Mouse (Mus musculus): ENCODE data around the gene Atg5. TPM values are rescaled to one million over a fixed set of nuclear protein-coding genes. Genes with fewer than 3 reads are reported as not detected.
"Not testable (repeated sequence)": the region's sequence is repeated elsewhere in the genome, so short reads cannot be mapped to it uniquely, and the experiment has no call there.

The Atg5 gene
- polyA plus RNA-seq, 1 experiment from 2014 or later = 24.2 TPM

DNA sequence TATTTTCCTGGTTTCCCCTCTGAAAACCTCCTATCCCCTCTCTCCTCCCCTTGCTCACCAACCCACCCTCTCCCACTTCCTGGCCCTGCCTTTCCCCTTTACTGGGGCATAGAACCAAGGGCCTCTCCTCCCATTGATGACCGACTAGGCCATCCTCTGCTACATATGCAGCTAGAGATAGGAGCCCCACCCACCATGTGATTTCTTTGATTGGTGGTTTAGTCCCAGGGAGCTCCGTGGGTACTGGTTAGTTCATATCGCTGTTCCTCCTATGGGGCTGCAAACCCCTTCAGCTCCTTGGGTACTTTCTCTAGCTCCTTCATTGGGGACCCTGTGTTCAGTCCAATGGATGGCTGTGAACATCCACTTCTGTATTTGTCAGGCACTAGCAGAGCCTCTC, 64.5 kb downstream of the Atg5 start:
- H3K4me1 ChIP-seq; H3K9ac ChIP-seq; H3K9me3 ChIP-seq; ATAC-seq (ENCODE audit: extremely low read depth, insufficient number of reproducible peaks, low FRiP score, low TSS enrichment); H3K27ac ChIP-seq (replicated peaks); H3K4me3 ChIP-seq; H3K27me3 ChIP-seq (replicated peaks); H3K36me3 ChIP-seq; H3K4me2 ChIP-seq: not testable (repeated sequence)
- 70% methylated on average over 3 of the region's 3 CpGs for WGBS

GRCm38 (mm10) chr10:44336641-44337382, 68.7 kb downstream of the Atg5 start:
- H3K27ac ChIP-seq (replicated peaks) = not testable (repeated sequence)
- 63% methylated on average over 3 of the region's 3 CpGs for WGBS

DNA sequence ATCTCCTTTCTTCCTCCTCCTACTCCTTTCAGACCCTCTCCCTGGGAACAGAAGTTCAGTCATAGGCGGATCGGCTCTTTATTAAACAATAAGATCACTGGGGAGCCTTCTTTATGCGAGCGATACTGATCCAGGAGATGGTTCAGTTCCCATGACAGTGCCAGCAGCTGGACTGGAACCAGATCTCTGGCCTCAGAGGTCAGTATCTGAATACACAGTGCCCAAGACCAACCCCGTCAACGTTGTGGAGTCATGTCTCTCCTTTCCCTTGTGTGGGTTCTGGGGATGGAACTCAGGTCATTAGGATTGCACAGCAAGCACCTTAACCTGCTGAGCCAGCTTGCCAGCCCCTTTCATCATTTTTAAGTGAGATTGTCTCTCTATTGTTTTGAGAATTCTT, 70.4 kb downstream of the Atg5 start:
- H3K36me3 ChIP-seq = 0 out of 2 replicates have a peak, but pooled peaks cover 6% of the 10 kb centered on the region
- H3K27ac ChIP-seq (replicated peaks) = no peak overlapping the region
- no peak overlapping the region for H3K9ac ChIP-seq
- 0 out of 2 replicates have a peak, but pooled peaks cover 4% of the 10 kb centered on the region for H3K4me1 ChIP-seq
- H3K27me3 ChIP-seq (replicated peaks) = no peaks in the 10 kb centered on the region
- no peak for ATAC-seq (ENCODE audit: extremely low read depth, insufficient number of reproducible peaks, low FRiP score, low TSS enrichment)
- no peaks in the 10 kb centered on the region for H3K9me3 ChIP-seq
- WGBS = 84% methylated on average over 6 of the region's 6 CpGs
- H3K4me2 ChIP-seq = no peak overlapping the region
- H3K4me3 ChIP-seq = no peak overlapping the region

More at GRCm38 (mm10) chr10:44336641-44337382, 68.7 kb downstream of the Atg5 start:
- H3K9me3 ChIP-seq; H3K36me3 ChIP-seq; H3K9ac ChIP-seq; H3K4me3 ChIP-seq; H3K4me1 ChIP-seq; H3K27me3 ChIP-seq (replicated peaks); ATAC-seq (ENCODE audit: extremely low read depth, insufficient number of reproducible peaks, low FRiP score, low TSS enrichment); H3K4me2 ChIP-seq: not testable (repeated sequence)

GRCm38 (mm10) chr10:44339326-44339725, 71.2 kb downstream of the Atg5 start:
- Histone ChIP-seq H3K36me3 (0 out of 2 replicates have a peak, but pooled peaks cover 6% of the 10 kb centered on the region), H3K27ac (replicated peaks) (no peak overlapping the region), H3K27me3 (replicated peaks) (no peaks in the 10 kb centered on the region), H3K9me3 (no peaks in the 10 kb centered on the region), H3K9ac (no peak overlapping the region), H3K4me2 (no peak overlapping the region), H3K4me3 (no peak overlapping the region), H3K4me1 (peaks cover 8% of the 10 kb centered on the region)
- no peak for ATAC-seq (ENCODE audit: extremely low read depth, insufficient number of reproducible peaks, low FRiP score, low TSS enrichment)
- whole genome bisulfite sequencing = 68% methylated on average over 5 of the region's 5 CpGs

GRCm38 (mm10) chr10:44340928-44341327, 72.8 kb downstream of the Atg5 start:
- 86% methylated on average over 4 of the region's 4 CpGs for WGBS
- H3K4me3 ChIP-seq = no peak overlapping the region
- H3K27me3 ChIP-seq (replicated peaks) = no peaks in the 10 kb centered on the region

DNA sequence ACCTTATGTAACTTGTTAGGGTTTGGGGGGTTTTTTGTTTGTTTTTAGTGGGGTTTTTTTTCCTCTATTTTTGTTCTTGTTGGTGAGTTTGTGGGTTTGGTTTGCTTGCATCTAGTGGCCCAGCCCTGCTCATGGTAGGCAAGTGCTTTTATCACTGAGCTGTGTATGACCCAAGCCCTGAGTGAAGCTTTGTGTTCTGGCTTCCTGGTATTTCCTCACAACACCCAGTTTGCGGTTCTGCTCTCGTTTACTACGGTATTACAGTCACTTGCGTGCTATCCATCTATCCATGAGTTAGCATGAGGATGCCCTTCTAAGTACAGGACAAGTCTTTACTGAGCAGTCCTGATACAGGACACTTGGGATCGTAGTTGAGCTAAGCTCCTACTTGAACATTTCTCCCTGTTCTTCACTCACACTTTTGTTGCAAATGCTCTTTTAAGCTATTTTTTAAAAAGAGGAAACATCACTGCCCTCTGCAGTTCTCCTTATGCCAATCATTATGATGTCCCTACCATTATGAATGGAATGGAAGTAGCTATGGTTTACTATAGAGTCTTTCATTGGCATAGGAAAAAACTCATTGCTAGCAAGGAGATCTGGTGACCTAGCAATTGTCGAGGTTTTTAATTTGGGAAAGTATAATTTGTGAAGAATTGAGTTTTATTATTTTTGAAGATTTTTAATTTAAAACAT, 73.8 kb downstream of the Atg5 start:
- 0 out of 2 replicates have a peak, but pooled peaks cover under 1% of the 10 kb centered on the region for H3K36me3 ChIP-seq
- no peak overlapping the region for H3K4me3 ChIP-seq
- H3K9me3 ChIP-seq = no peaks in the 10 kb centered on the region
- WGBS = 86% methylated on average over 6 of the region's 6 CpGs
- H3K4me2 ChIP-seq = no peak overlapping the region
- H3K27me3 ChIP-seq (replicated peaks) = no peaks in the 10 kb centered on the region
- no peak overlapping the region for H3K27ac ChIP-seq (replicated peaks)
- ATAC-seq (ENCODE audit: extremely low read depth, insufficient number of reproducible peaks, low FRiP score, low TSS enrichment) = no peak
- H3K9ac ChIP-seq = no peak overlapping the region
- H3K4me1 ChIP-seq = peaks cover 4% of the 10 kb centered on the region

More at GRCm38 (mm10) chr10:44340928-44341327, 72.8 kb downstream of the Atg5 start:
- Histone ChIP-seq H3K27ac (replicated peaks) (no peak overlapping the region), H3K4me2 (no peak overlapping the region), H3K9ac (no peak overlapping the region), H3K36me3 (0 out of 2 replicates have a peak, but pooled peaks cover 4% of the 10 kb centered on the region), H3K4me1 (peaks cover 8% of the 10 kb centered on the region), H3K9me3 (no peaks in the 10 kb centered on the region)
- ATAC-seq (ENCODE audit: extremely low read depth, insufficient number of reproducible peaks, low FRiP score, low TSS enrichment) = no peak

DNA sequence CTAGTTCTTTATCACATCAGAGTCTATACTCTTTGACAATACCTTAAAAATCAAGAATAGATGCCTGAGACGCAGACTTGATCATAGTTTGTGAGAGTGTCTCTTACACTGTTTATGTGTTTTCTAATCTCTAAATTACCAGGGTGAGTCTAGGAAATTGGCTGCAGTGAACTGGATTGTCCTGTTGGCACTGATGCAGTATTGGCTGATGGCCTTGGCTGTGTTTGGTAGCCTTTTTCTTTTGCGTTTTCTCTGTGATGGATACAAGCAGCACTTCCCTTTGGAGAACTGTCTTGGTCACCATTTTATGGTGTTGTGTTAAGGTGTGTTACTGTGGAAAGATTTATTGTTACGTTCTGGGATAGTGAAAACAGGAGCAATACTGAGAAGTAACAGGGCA, 75.2 kb downstream of the Atg5 start:
- Histone ChIP-seq H3K36me3 (0 out of 2 replicates have a peak, but pooled peaks cover 10% of the 10 kb centered on the region), H3K4me1 (peaks cover 4% of the 10 kb centered on the region), H3K9ac (no peak overlapping the region), H3K27ac (replicated peaks) (no peak overlapping the region), H3K4me2 (no peak overlapping the region), H3K4me3 (no peak overlapping the region), H3K9me3 (no peaks in the 10 kb centered on the region), H3K27me3 (replicated peaks) (no peaks in the 10 kb centered on the region)
- ATAC-seq (ENCODE audit: extremely low read depth, insufficient number of reproducible peaks, low FRiP score, low TSS enrichment) = no peak
- 88% methylated on average over 3 of the region's 3 CpGs for WGBS

GRCm38 (mm10) chr10:44347549-44348172, 79.5 kb downstream of the Atg5 start:
- Histone ChIP-seq H3K4me1 (peaks cover 11% of the 10 kb centered on the region), H3K9ac (no peak overlapping the region), H3K27me3 (replicated peaks) (no peaks in the 10 kb centered on the region), H3K9me3 (no peaks in the 10 kb centered on the region), H3K4me3 (no peak overlapping the region), H3K4me2 (no peak overlapping the region), H3K27ac (replicated peaks) (no peak overlapping the region), H3K36me3 (0 out of 2 replicates have a peak, but pooled peaks cover 10% of the 10 kb centered on the region)
- ATAC-seq (ENCODE audit: extremely low read depth, insufficient number of reproducible peaks, low FRiP score, low TSS enrichment) = no peak
- WGBS = 80% methylated on average over 10 of the region's 10 CpGs

GRCm38 (mm10) chr10:44348474-44349415, 80.6 kb downstream of the Atg5 start:
- no peaks in the 10 kb centered on the region for H3K9me3 ChIP-seq
- ATAC-seq (ENCODE audit: extremely low read depth, insufficient number of reproducible peaks, low FRiP score, low TSS enrichment) = no peak
- no peak overlapping the region for H3K9ac ChIP-seq
- H3K4me1 ChIP-seq = peaks cover 17% of the 10 kb centered on the region
- 40% methylated on average over 14 of the region's 14 CpGs for WGBS
- H3K27ac ChIP-seq (replicated peaks) = no peak overlapping the region
- no peak overlapping the region for H3K4me2 ChIP-seq
- 0 out of 2 replicates have a peak, but pooled peaks cover 10% of the 10 kb centered on the region for H3K36me3 ChIP-seq
- no peak overlapping the region for H3K4me3 ChIP-seq
- H3K27me3 ChIP-seq (replicated peaks) = no peaks in the 10 kb centered on the region

GRCm38 (mm10) chr10:44353467-44353866, 85.3 kb downstream of the Atg5 start:
- Histone ChIP-seq H3K36me3 (no peaks in the 10 kb centered on the region), H3K4me2 (no peak overlapping the region), H3K9me3 (no peaks in the 10 kb centered on the region), H3K9ac (no peak overlapping the region), H3K27me3 (replicated peaks) (no peaks in the 10 kb centered on the region), H3K4me1 (peaks cover 33% of the 10 kb centered on the region), H3K4me3 (no peak overlapping the region), H3K27ac (replicated peaks) (no peak overlapping the region)
- ATAC-seq (ENCODE audit: extremely low read depth, insufficient number of reproducible peaks, low FRiP score, low TSS enrichment) = no peak
- 40% methylated on average over 4 of the region's 4 CpGs for WGBS

Measured in heart, embryonic 13.5 days (tissue).